Mouse (Mus musculus) forelimb bud, embryonic 11.5 days (tissue): Measurements from ENCODE around the gene Yipf6.
"Not testable (repeated sequence)": the region's sequence is repeated elsewhere in the genome, so short reads cannot be mapped to it uniquely, and the experiment has no call there.

ENCODE experiments used
- DNase-seq: peaks from one replicate; pipeline ENCODE4 v3.0.0-alpha.2; 2012; ENCODE audit warnings: low read depth, low spot score

Yipf6 gene

GRCm38 (mm10) chrX:98936101-98936500, at the start of gene Yipf6:
Yipf6 (plus strand) TSS chrX:98936316.
- no peak for DNase-seq

- no peak for DNase-seq
Measured at GRCm38 (mm10) chrX:98890072-98890405, 46.1 kb upstream of the Yipf6 start.

- peak; percentile 52 for DNase-seq
Measured at GRCm38 (mm10) chrX:98890406-98891116, 45.6 kb upstream of the Yipf6 start, which contains the start of gene Ophn1. Ophn1 (minus strand) TSS chrX:98891025.

- DNase-seq = no peak
Measured at GRCm38 (mm10) chrX:98898307-98898706, 37.8 kb upstream of the Yipf6 start.

- no peak for DNase-seq
Measured at GRCm38 (mm10) chrX:98904226-98904625, 31.9 kb upstream of the Yipf6 start.

GRCm38 (mm10) chrX:98908910-98909309, 27.2 kb upstream of the Yipf6 start:
- DNase-seq = no peak

GRCm38 (mm10) chrX:98919423-98919822, 16.7 kb upstream of the Yipf6 start:
- DNase-seq = peak; percentile 49

- DNase-seq = peak; percentile 89
Measured at GRCm38 (mm10) chrX:98936707-98937554, 815 bp downstream of the Yipf6 start.

- peak; percentile 91 for DNase-seq
Measured at GRCm38 (mm10) chrX:98937555-98938294, 1.6 kb downstream of the Yipf6 start.

- peak; percentile 25 for DNase-seq
Measured at GRCm38 (mm10) chrX:98953941-98954340, 17.8 kb downstream of the Yipf6 start.

- no peak for DNase-seq
Measured at GRCm38 (mm10) chrX:98958287-98958686, 22.2 kb downstream of the Yipf6 start.

GRCm38 (mm10) chrX:98959050-98959449, 22.9 kb downstream of the Yipf6 start:
- no peak for DNase-seq

- DNase-seq = no peak
Measured at GRCm38 (mm10) chrX:98963742-98964141, 27.6 kb downstream of the Yipf6 start.

- DNase-seq = no peak
Measured at GRCm38 (mm10) chrX:98964513-98964912, 28.4 kb downstream of the Yipf6 start.

- not testable (repeated sequence) for DNase-seq
Measured at GRCm38 (mm10) chrX:98986611-98987010, 50.5 kb downstream of the Yipf6 start.

GRCm38 (mm10) chrX:98989574-98989973, 53.5 kb downstream of the Yipf6 start:
- DNase-seq = peak; percentile 49
